Mouse (Mus musculus) liver, postnatal 0 days (tissue): ENCODE results near the gene Gprc5b.

Source experiments
- CTCF ChIP-seq: sonication (generic); IDR thresholded peaks from 2 replicates; pipeline ENCODE4 v1.5.1; 2016; ENCODE audit warnings: antibody characterized with exemption, low read depth
- EP300 ChIP-seq: IDR thresholded peaks from 2 replicates; pipeline ENCODE4 v1.6.1; 2016; ENCODE audit warnings: antibody characterized with exemption, low read depth, mild to moderate bottlenecking

DNA sequence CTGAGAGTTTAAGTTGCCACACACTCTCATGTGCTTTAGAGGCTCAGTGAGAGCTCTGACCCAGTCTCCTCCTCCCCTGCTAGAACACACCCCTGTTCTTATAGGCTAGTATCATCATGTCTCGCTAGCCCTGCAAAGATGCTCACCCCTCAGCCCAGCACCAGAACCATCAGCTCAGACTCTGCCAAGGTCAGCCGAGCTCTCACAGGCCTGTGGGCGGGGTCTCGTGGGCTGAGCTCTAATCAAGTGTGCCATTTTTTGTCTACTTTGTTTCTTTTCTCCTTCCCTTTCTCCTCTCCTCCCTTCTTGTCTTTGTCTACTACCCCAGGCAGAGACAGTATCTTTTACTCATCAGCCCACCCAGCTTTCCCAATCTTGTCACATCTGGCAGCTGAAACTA is 9.2 kb downstream of the Gprc5b start:
- no peak for TF ChIP-seq CTCF
- no peak for TF ChIP-seq EP300
